Mouse (Mus musculus): ENCODE measurements at regions not wholly inside any gene's neighbourhood (a gene's known extent, or its start where the extent isn't known, plus 50 kb on each side); places are given as distances from the start of the nearest gene placed in this dataset.
"Not testable (repeated sequence)": the region's sequence is repeated elsewhere in the genome, so short reads cannot be mapped to it uniquely, and the experiment has no call there.

- DNase-seq: no peak
Observed at GRCm38 (mm10) chr12:77594092-77594491, 356.2 kb downstream of the Fut8 start.

- no peak for DNase-seq
Observed at GRCm38 (mm10) chr12:77594657-77595056, 356.7 kb downstream of the Fut8 start.

- DNase-seq: no peak
Observed at GRCm38 (mm10) chr12:77595821-77596220, 357.9 kb downstream of the Fut8 start.

- no peak for DNase-seq
Observed at GRCm38 (mm10) chr12:77596676-77597075, 358.8 kb downstream of the Fut8 start.

GRCm38 (mm10) chr12:77597627-77598333 is 359.9 kb downstream of the Fut8 start:
- DNase-seq: no peak

DNA sequence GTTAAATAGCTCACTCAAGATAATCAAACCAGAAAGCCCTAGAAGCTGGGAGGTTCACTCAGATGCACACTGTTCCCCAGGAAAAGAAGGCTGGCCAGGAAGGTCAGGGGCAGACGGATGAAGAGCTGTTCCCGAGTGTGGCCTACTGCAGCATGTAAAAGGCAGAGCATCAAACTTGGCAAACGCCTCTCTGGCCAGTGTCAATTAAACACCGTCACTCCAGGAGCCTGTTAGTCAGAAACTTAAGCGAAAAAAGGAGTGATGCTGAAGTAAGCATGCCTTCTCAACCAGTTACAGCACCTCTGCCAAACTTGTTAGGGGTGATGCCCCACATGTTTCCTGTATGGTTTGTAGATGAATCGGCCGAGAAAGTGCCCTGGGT is 360.4 kb downstream of the Fut8 start:
- no peak for DNase-seq

DNA sequence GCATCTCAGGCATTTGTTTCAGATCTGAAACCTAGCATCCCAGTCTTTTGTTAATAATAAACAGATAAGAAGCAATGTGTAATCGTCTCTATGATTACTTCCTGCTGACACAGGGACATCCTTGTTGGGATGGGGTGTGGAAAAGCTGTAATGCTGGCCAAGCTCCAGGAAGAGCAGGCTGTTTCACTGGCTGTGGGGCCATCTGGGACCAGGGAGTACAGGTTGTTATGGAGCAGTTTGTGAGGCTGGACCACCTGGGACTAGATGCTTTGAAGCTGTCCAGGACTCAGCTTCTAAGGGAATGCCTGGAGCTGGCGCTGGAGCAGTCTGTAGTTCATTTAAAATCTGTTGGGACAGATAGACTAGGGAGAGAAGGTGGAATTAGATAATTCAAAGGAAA is 361.5 kb downstream of the Fut8 start:
- DNase-seq: no peak

- DNase-seq: no peak
Observed at GRCm38 (mm10) chr12:77603832-77604501, 366.0 kb downstream of the Fut8 start.

- no peak for DNase-seq
Observed at GRCm38 (mm10) chr12:77617552-77617951, 379.6 kb downstream of the Fut8 start.

- DNase-seq: no peak
Observed at GRCm38 (mm10) chr12:77622243-77622642, 384.3 kb downstream of the Fut8 start.

DNA sequence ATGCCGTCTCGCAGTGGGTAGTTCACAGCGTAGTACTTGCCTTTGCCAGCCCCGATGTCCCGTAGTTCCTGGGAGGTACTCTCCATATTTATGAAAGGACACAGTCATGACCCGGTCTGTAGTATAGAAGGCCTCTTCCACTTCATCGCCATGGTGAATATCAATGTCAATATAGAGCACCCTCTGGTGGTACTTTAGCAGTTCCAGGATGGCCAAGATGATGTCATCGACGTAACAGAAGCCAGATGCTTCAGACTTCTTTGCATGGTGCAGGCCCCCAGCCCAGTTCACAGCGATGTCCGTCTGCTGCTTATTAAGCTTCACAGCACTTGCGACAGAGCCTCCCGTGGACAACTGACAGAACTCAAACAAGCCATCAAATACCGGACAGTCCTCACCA is 386.4 kb downstream of the Fut8 start:
- not testable (repeated sequence) for DNase-seq

DNA sequence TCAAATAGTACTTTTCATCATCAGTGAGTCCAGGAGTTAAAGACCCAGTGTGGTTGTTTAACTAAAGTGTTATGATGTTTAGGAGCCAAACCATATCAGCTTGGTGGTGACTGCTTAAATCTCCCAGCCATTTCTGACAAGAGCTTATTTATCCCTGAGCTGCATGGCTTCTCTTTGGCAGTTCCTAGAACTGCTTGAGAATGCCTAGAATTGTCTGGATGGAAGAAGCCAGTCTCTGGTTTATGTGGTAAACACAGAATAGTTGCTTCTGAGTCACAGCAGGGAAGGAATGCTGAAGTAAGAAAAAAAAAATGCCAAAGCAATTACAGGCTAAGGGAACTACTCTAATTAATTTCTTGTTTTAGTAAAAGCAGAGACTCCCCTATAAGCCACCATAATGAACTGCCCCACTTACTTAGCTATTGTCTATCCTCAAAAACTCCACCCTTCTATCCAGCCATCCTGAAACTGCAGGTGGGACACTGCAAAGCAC is 390.5 kb downstream of the Fut8 start:
- no peak for DNase-seq

- no peak for DNase-seq
Observed at GRCm38 (mm10) chr12:77633981-77634650, 396.2 kb downstream of the Fut8 start.

- peak in 1 of 2 experiments; percentile 1 for DNase-seq
Observed at GRCm38 (mm10) chr12:77638266-77638665, 400.3 kb downstream of the Fut8 start.

DNA sequence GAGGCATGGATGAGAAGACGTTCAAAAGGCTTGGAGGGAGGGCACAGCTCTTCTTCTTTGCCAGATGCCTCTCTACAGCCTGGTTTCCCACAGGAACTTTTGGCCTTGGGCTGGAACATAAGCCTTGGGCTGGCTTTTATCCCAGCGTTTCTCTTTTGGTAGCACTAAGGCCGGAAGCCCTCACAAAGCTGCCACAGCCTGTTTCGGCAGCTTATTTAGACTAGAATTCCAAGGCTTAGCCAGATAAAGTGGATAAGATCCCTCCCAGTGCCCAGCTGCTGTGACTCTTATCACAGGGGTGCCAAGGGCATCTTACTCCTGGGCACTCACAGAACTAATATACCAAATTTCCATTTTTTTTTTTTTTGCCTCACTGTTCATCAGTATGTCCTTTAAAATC is 404.4 kb downstream of the Fut8 start:
- no peak for DNase-seq

DNA sequence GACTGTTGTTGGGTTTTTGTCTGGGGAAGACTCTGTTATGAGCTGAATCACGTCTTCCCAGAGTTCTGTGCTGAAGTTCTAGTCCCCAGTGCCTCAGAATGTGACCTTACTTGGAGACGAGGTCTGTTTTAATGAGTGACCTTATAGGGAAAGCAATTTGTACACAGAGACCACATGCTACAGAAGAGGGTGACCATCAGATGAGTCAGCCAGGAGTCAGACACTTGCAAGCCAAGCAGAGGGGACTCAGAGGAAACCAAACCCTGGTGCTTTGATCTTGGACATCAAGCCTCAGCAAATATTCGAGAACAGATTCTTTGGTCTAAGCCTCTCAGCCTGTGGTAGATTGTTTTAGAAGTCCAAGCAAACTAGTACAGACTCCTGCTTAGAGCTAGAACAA is 409.9 kb downstream of the Fut8 start:
- no peak for DNase-seq

DNA sequence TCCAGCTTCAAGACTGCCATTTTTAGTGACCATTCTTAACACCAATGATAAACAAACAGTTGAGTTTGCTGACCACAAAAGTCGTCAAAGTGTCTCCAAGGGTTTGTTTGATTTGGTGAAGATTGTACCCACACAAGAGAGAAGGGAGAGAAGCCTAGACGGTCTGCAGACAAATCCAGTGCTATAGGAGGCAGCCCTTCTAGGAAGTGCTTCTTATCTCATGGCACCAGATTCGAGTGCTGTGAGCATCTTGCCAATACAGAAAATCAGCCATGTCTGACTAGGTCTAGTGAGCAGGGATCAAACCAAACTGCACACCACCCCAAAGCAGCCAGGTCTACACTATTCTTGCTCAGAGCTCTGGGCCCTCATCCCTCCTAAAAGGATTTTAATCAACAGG is 416.4 kb downstream of the Fut8 start:
- no peak for DNase-seq

GRCm38 (mm10) chr12:77657060-77657459 is 419.1 kb downstream of the Fut8 start:
- no peak for DNase-seq

DNA sequence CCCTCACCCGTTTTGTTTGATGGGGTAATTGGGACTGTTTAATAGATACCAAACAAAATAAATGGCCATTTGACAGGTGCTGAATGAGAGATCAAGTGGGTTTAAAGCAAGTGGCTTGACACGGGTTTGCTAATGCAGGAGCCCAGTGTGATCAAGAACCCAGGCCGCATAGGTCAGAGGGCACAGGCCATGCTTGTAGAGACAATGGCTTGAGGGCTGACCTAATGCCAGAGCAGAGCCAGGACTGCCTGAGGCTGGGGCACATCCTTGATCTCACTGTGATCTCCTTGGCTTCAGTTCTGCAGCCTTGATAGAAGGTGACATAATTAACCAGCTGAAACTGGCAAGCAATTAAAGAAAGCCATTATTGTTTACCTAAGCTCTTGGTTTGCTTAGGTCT is 420.0 kb downstream of the Fut8 start:
- DNase-seq: no peak

GRCm38 (mm10) chr12:77663180-77663579 is 425.3 kb downstream of the Fut8 start:
- no peak for DNase-seq

DNA sequence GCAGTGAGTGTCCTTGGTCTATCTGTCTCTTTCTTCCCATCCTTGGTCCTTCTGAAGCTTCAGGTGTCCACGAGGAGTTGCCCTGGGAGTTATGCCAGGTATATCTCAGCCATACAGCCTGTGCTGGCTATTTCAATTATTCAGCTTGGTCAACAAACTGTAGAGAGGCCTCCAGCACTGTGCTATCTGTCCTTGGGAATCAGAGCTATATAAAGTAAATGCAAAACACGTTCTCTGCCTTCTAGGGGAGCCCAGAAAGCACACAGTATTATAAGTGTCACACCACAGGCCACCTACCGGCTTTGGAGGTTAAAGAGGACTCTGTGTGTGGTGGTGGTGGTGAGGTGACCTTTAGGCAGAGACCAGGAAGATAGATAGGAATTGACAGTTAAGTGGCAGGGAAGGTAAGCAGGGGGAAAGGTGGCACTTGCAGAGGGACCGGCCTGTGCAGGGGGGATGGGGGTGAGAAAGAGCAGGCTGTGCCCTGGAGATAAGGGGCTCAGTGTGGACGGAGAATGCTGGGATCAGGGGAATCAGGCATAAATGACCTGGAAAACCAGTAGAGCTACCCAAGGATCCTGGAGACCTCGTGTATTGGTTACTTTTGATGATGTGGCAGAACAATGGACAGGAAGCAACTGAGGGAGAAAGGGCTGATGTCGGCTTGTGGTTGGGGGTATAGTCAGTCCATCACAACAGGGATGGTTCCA is 425.9 kb downstream of the Fut8 start:
- DNase-seq: no peak

- no peak for DNase-seq
Observed at GRCm38 (mm10) chr12:77666411-77666810, 428.5 kb downstream of the Fut8 start.

GRCm38 (mm10) chr12:77667151-77667874 is 429.4 kb downstream of the Fut8 start:
- no peak for DNase-seq

All from lung, adult 18-20 months (tissue).